Mouse (Mus musculus) midbrain, embryonic 12.5 days (tissue): Measurements from ENCODE around the gene Abhd17a. TPM values are rescaled to one million over a fixed set of nuclear protein-coding genes. Genes with fewer than 3 reads are reported as not detected.

Source experiments
- ATAC-seq: fragments of 200-750 bp; cut with Nextera tagmentation; 2 replicates; pipeline ENCODE4 v1.8.0; 2017; ENCODE audit warnings: low read depth, moderate TSS enrichment, moderate library complexity; ENCODE audit not compliant: low FRiP score
- H3K27ac ChIP-seq: fragments of 300-500 bp; sonication (generic); replicated peaks from 2 replicates; pipeline ENCODE4 v1.5.1; 2016; ENCODE audit warnings: mild to moderate bottlenecking
- H3K27me3 ChIP-seq: fragments of 300-500 bp; sonication (generic); 2 replicates; pipeline ENCODE4 v1.6.1; 2016; ENCODE audit warnings: mild to moderate bottlenecking
- H3K36me3 ChIP-seq: fragments of 300-500 bp; sonication (generic); 2 replicates; pipeline ENCODE4 v1.6.1; 2016
- H3K4me1 ChIP-seq: fragments of 300-500 bp; sonication (generic); 2 replicates; pipeline ENCODE4 v1.6.1; 2016
- H3K4me2 ChIP-seq: fragments of 300-500 bp; sonication (generic); replicated peaks from 2 replicates; pipeline ENCODE4 v1.6.1; 2016; ENCODE audit warnings: mild to moderate bottlenecking, moderate library complexity
- H3K4me3 ChIP-seq: fragments of 300-500 bp; sonication (generic); 2 replicates; pipeline ENCODE4 v1.5.1; 2016; ENCODE audit warnings: mild to moderate bottlenecking
- H3K9ac ChIP-seq: fragments of 300-500 bp; sonication (generic); replicated peaks from 2 replicates; pipeline ENCODE4 v1.6.1; 2016; ENCODE audit warnings: mild to moderate bottlenecking, moderate library complexity
- H3K9me3 ChIP-seq: fragments of 300-500 bp; sonication (generic); 2 replicates; pipeline ENCODE4 v1.6.1; 2016; ENCODE audit warnings: mild to moderate bottlenecking
- WGBS: fragments of 180-500 bp; shearing (Covaris S2); methylation state at CpG from one replicate; pipeline ENCODE4 v1.1.7; 2016; 5-methylcytosine and 5-hydroxymethylcytosine counted together
- polyA plus RNA-seq: library from polyadenylated mRNA; unstranded; fragments of >200 nt; fragmentation: Nextera tagmentation; extraction: Ambion mirVana; gene quantifications from 2 replicates; pipeline ENCODE4 v1.2.1, GENCODE M21; 2016

Abhd17a gene
- polyA plus RNA-seq, 1 experiment from 2014 or later, result 105 TPM

GRCm38 (mm10) chr10:80584642-80585552, 5.2 kb downstream of the Abhd17a start:
- Histone ChIP-seq H3K9ac (peak overlapping the region; percentile 3; the same call in 1 of the 2 replicates), H3K4me2 (no peak overlapping the region), H3K36me3 (peaks cover 28% of the 10 kb centered on the region), H3K9me3 (no peaks in the 10 kb centered on the region), H3K4me1 (peaks cover 28% of the 10 kb centered on the region), H3K27ac (no peak overlapping the region), H3K4me3 (no peak overlapping the region), H3K27me3 (no peaks in the 10 kb centered on the region)
- no peak for ATAC-seq
- 76% methylated on average over 12 of the region's 12 CpGs for WGBS

- WGBS, result 69% methylated on average over 12 of the region's 12 CpGs
Observed at GRCm38 (mm10) chr10:80584045-80584488, 6.1 kb downstream of the Abhd17a start.

GRCm38 (mm10) chr10:80583047-80583446, 7.1 kb downstream of the Abhd17a start:
- 85% methylated on average over 5 of the region's 5 CpGs for WGBS
- no peak for ATAC-seq
- peaks cover 28% of the 10 kb centered on the region for H3K36me3 ChIP-seq
- H3K4me1 ChIP-seq, result peaks cover 21% of the 10 kb centered on the region
- H3K4me2 ChIP-seq, result no peak overlapping the region
- no peak overlapping the region for H3K27ac ChIP-seq
- H3K27me3 ChIP-seq, result no peaks in the 10 kb centered on the region
- no peak overlapping the region for H3K9ac ChIP-seq
- no peaks in the 10 kb centered on the region for H3K9me3 ChIP-seq
- no peak overlapping the region for H3K4me3 ChIP-seq

More at GRCm38 (mm10) chr10:80584045-80584488, 6.1 kb downstream of the Abhd17a start:
- H3K27me3 ChIP-seq, result no peaks in the 10 kb centered on the region
- peaks cover 21% of the 10 kb centered on the region for H3K4me1 ChIP-seq
- H3K9me3 ChIP-seq, result no peaks in the 10 kb centered on the region
- no peak for ATAC-seq
- H3K9ac ChIP-seq, result no peak overlapping the region
- peaks cover 28% of the 10 kb centered on the region for H3K36me3 ChIP-seq
- no peak overlapping the region for H3K27ac ChIP-seq
- H3K4me2 ChIP-seq, result no peak overlapping the region
- H3K4me3 ChIP-seq, result no peak overlapping the region

- ATAC-seq, result no peak
- WGBS, result 6% methylated on average over 8 of the region's 8 CpGs
- Histone ChIP-seq H3K27ac (no peak overlapping the region), H3K4me3 (no peak overlapping the region; the same call in 1 of the 2 replicates), H3K4me1 (peaks cover 42% of the 10 kb centered on the region), H3K4me2 (peak overlapping the region; percentile 98), H3K9me3 (no peaks in the 10 kb centered on the region), H3K27me3 (peaks cover 17% of the 10 kb centered on the region; the same call in 1 of the 2 replicates), H3K36me3 (peaks cover 8% of the 10 kb centered on the region), H3K9ac (no peak overlapping the region)
Observed at GRCm38 (mm10) chr10:80578911-80579310, 11.2 kb downstream of the Abhd17a start.

GRCm38 (mm10) chr10:80578131-80578750, 11.9 kb downstream of the Abhd17a start:
- H3K9ac ChIP-seq, result peak overlapping the region; percentile 81
- H3K36me3 ChIP-seq, result peaks cover 2% of the 10 kb centered on the region; the same call in 1 of the 2 replicates
- under 1% methylated on average over 29 of the region's 29 CpGs for WGBS
- H3K27ac ChIP-seq, result peak overlapping the region; percentile 76
- H3K4me2 ChIP-seq, result peak overlapping the region; percentile 98
- H3K27me3 ChIP-seq, result peaks cover 17% of the 10 kb centered on the region; the same call in 1 of the 2 replicates
- peaks cover 49% of the 10 kb centered on the region for H3K4me1 ChIP-seq
- H3K9me3 ChIP-seq, result no peaks in the 10 kb centered on the region
- peak; percentile 24 for ATAC-seq
- H3K4me3 ChIP-seq, result peak overlapping the region; percentile 75

GRCm38 (mm10) chr10:80577195-80578130, 12.7 kb downstream of the Abhd17a start, which contains the start of gene Klf16:
Gene Klf16, minus strand, starts transcription at chr10:80577321.
- H3K9ac ChIP-seq, result peak within 1 kb of the TSS; percentile 81
- ATAC-seq, result peak; percentile 81
- H3K36me3 ChIP-seq, result no peaks in the 10 kb centered on the region; the same call in 1 of the 2 replicates
- H3K4me3 ChIP-seq, result peak within 1 kb of the TSS; percentile 75
- no peaks in the 10 kb centered on the region for H3K9me3 ChIP-seq
- peak within 1 kb of the TSS; percentile 98 for H3K4me2 ChIP-seq
- WGBS, result under 1% methylated on average over 65 of the region's 97 CpGs
- peaks cover 50% of the 10 kb centered on the region for H3K4me1 ChIP-seq
- peaks cover 17% of the 10 kb centered on the region; the same call in 1 of the 2 replicates for H3K27me3 ChIP-seq
- H3K27ac ChIP-seq, result peak within 1 kb of the TSS; percentile 76

GRCm38 (mm10) chr10:80576351-80577194, 13.6 kb downstream of the Abhd17a start:
- Histone ChIP-seq H3K4me3 (peak overlapping the region; percentile 75), H3K9me3 (no peaks in the 10 kb centered on the region), H3K4me2 (peak overlapping the region; percentile 98), H3K27ac (peak overlapping the region; percentile 76), H3K4me1 (peaks cover 54% of the 10 kb centered on the region), H3K27me3 (peaks cover 17% of the 10 kb centered on the region; the same call in 1 of the 2 replicates), H3K36me3 (no peaks in the 10 kb centered on the region), H3K9ac (peak overlapping the region; percentile 81)
- ATAC-seq, result peak; percentile 12; the same call in 1 of the 2 replicates
- WGBS, result under 1% methylated on average over 79 of the region's 96 CpGs

GRCm38 (mm10) chr10:80575925-80576324, 14.2 kb downstream of the Abhd17a start:
- no peak for ATAC-seq
- Histone ChIP-seq H3K9me3 (no peaks in the 10 kb centered on the region), H3K27me3 (peaks cover 17% of the 10 kb centered on the region; the same call in 1 of the 2 replicates), H3K9ac (peak overlapping the region; percentile 81), H3K27ac (no peak overlapping the region), H3K4me2 (peak overlapping the region; percentile 98), H3K4me3 (peak overlapping the region; percentile 75), H3K4me1 (peaks cover 61% of the 10 kb centered on the region), H3K36me3 (no peaks in the 10 kb centered on the region)
- 22% methylated on average over 17 of the region's 17 CpGs for WGBS

GRCm38 (mm10) chr10:80574896-80575295, 15.2 kb downstream of the Abhd17a start:
- peaks cover 71% of the 10 kb centered on the region for H3K4me1 ChIP-seq
- no peak overlapping the region for H3K4me2 ChIP-seq
- H3K9ac ChIP-seq, result no peak overlapping the region
- no peak overlapping the region for H3K4me3 ChIP-seq
- H3K9me3 ChIP-seq, result no peaks in the 10 kb centered on the region
- peaks cover 17% of the 10 kb centered on the region; the same call in 1 of the 2 replicates for H3K27me3 ChIP-seq
- H3K36me3 ChIP-seq, result no peaks in the 10 kb centered on the region
- ATAC-seq, result no peak
- H3K27ac ChIP-seq, result no peak overlapping the region
- 76% methylated on average over 3 of the region's 3 CpGs for WGBS

- H3K36me3 ChIP-seq, result no peaks in the 10 kb centered on the region
- WGBS, result 51% methylated on average over 9 of the region's 9 CpGs
- H3K4me1 ChIP-seq, result peaks cover 74% of the 10 kb centered on the region
- no peaks in the 10 kb centered on the region for H3K9me3 ChIP-seq
- H3K4me3 ChIP-seq, result no peak overlapping the region
- peak overlapping the region; percentile 34; the same call in 1 of the 2 replicates for H3K9ac ChIP-seq
- ATAC-seq, result no peak
- no peak overlapping the region for H3K4me2 ChIP-seq
- no peak overlapping the region for H3K27ac ChIP-seq
- peaks cover 17% of the 10 kb centered on the region; the same call in 1 of the 2 replicates for H3K27me3 ChIP-seq
Observed at GRCm38 (mm10) chr10:80573944-80574343, 16.2 kb downstream of the Abhd17a start.
